Mouse (Mus musculus) limb, embryonic 13.5 days (tissue): ENCODE measurements at regions not wholly inside any gene's neighbourhood (a gene's known extent, or its start where the extent isn't known, plus 50 kb on each side); places are given as distances from the start of the nearest gene placed in this dataset. TPM values are rescaled to one million over a fixed set of nuclear protein-coding genes. Genes with fewer than 3 reads are reported as not detected.

ENCODE experiments used
- microRNA-seq: library from miRNA; unstranded; fragments of <30 nt; microRNA quantifications from one replicate; pipeline ENCODE4, GENCODE M21; 2016

Small RNA genes in the stretch of these regions (microRNA-seq; reads per million reads assigned to microRNA genes)
- gene Gm22194: not detected
